19 mouse cellular contexts compared by ENCODE assay signal in the genomic region with DNA sequence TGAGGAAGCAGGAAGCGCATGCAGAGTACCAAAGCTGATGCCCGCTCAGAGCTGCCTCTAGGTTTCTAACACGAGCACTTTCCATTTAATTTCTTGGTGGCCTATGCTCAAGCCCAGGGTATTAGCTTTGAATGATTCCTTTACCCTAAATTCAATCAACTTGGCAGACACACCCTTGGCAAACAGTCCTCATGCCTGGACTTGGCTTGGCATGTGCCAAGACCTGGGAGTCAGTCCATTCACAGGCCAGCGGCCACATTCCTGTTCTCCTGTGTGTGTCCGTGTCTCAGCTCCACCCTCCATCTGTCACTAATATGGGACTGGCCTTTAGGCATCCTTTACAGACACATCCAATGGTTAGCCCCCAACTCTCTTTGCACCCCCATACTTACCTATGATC.
A peak's percentile ranks its signal among the peaks of the same experiment; 100 is the strongest.
DNase-seq lines count a peak whose midpoint lies in the region; TF ChIP-seq lines count a peak whose summit lies in the region.
"Had no signal": no experiment of that assay in that cellular context is flagged by ENCODE, and none has a peak within 500 bp of the region (broad histone marks: within the 10 kb centered on the region; RNA-seq: fewer than 3 reads in every experiment).

No protein-coding gene starts in this region.

- H3K4me3 ChIP-seq in layer of hippocampus, adult 2 months = no peak overlapping the region
- H3K4me3 ChIP-seq: embryonic facial prominence, embryonic 15.5 days; erythroblast, embryonic 14.5 days; forebrain, embryonic 10.5 days; heart, embryonic 10.5 days; hindbrain, embryonic 15.5 days had no signal

- H3K27ac ChIP-seq in layer of hippocampus, adult 2 months = no peak overlapping the region
- H3K27ac ChIP-seq: embryonic facial prominence, embryonic 15.5 days; forebrain, embryonic 10.5 days; heart, embryonic 10.5 days; hindbrain, embryonic 15.5 days had no signal

- intact Hi-C loops in heart, postnatal 14 days (cut with DNase I) = loop anchor here (5.0 kb wide), 1 partner anchor 39 kb away; no protein-coding TSS in a partner anchor

- DNase-seq in adrenal gland, postnatal 10 days = peak; percentile 23
- DNase-seq in adrenal gland, adult (ENCODE audit: inconsistent age in 2 of 2, low spot score in 1 of 2) = no peak
- peak; percentile 78 for DNase-seq in heart, adult 11 months
- DNase-seq in heart, postnatal 4 days = no peak
- peak; percentile 19 for DNase-seq in cerebellum, adult 9-10 months
- peak; percentile 41 to 44 for DNase-seq in cerebellum, postnatal 25 days
- DNase-seq in heart, postnatal 14 days = no peak
- DNase-seq in layer of hippocampus, adult 2 months (ENCODE audit: low spot score in 2 of 2) = no peak
- DNase-seq: adrenal gland, adult 2 months; adrenal gland, postnatal 36 days; embryo, embryonic 11 days; gastrocnemius, postnatal 36 days; heart, adult 18-20 months; kidney, adult 8-10 months had no signal

- TF ChIP-seq CTCF in layer of hippocampus, adult 2 months (conservative IDR thresholded peaks at IDR 0.05) = no peak

Comparison
In these comparisons a context has a peak if more than half of its experiments do, and no peak if none do; other contexts are left out.
1. DNase-seq: peak in adrenal gland, postnatal 10 days (single experiment), heart, adult 11 months (single experiment), cerebellum, adult 9-10 months (single experiment) and cerebellum, postnatal 25 days (2 of 2); none in adrenal gland, adult (0 of 2), heart, postnatal 4 days (single experiment), heart, postnatal 14 days (0 of 2) and layer of hippocampus, adult 2 months (0 of 2).